Mouse (Mus musculus): ENCODE results near the gene Ddx39.

DNA sequence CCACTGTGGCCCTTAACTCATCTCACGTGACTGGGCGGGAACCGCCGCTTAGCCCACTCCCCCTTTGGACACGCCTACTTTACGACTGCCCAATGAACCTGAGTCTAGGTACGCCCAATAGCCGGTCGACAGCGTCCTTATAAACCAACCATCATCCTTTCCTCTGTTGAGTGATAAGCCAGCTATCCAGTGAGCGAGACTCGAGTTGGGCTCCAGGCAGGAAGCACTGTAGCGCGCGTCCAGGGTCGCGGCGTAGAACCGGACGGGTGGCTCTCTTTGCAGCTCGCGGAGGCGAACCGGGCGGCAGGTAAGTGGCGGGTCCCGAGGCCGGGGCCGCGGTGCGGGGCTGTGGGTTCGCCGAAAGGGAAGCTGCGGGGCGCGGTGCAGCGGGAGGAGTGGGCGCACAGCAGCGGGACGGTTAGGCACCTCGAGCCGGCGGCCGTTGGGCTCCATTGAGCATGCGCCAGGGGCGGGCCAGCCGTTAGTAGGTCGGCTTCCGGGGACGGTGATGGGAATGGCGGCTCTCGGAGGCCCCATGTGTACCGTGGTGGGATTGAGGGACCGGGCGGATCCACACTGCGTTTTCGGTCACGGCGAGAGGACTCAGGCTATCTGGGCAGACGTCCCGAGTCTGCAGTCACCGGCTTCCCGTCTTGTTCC, at the start of gene Ddx39:
- TF ChIP-seq CTCF (IDR thresholded peaks at IDR 0.05 in 2 of 3, conservative IDR thresholded peaks at IDR 0.05 in 1 of 3; ENCODE audit: control insufficient read depth in 1 of 3, insufficient read depth in 1 of 3, low read depth in 2 of 3, low read length in 3 of 3, poor library complexity in 1 of 3, severe bottlenecking in 1 of 3) (no peak), KAT2A (conservative IDR thresholded peaks at IDR 0.05; ENCODE audit: low read depth, low read length) (no peak), POLR2A (IDR thresholded peaks at IDR 0.05; ENCODE audit: control insufficient read depth in 1 of 2, insufficient read depth in 1 of 2, low read depth in 1 of 2, low read length in 2 of 2, poor library complexity in 1 of 2) (peak; percentile 88 to 98), GABPA (IDR thresholded peaks at IDR 0.05; ENCODE audit: low read depth, low read length) (no peak), GATA1 (IDR thresholded peaks at IDR 0.05; ENCODE audit: low read depth, low read length) (peak; percentile 23; the same call in 1 of the 2 replicates), NRF1 (IDR thresholded peaks at IDR 0.05; ENCODE audit: insufficient read depth, low read depth, low read length, poor library complexity, severe bottlenecking) (peak; percentile 88), EP300 (IDR thresholded peaks at IDR 0.05; ENCODE audit: low read depth in 1 of 2, low read length in 2 of 2) (peak in 1 of 2 experiments; percentile 34; a peak in 2 of 4 replicates), UBTF (IDR thresholded peaks at IDR 0.05; ENCODE audit: borderline replicate concordance, insufficient read depth, low read depth, low read length) (no peak), CHD1 (IDR thresholded peaks at IDR 0.05; ENCODE audit: low read depth, low read length) (no peak), CHD2 (IDR thresholded peaks at IDR 0.05; ENCODE audit: low read length) (peak; percentile 82), TCF12 (IDR thresholded peaks at IDR 0.05; ENCODE audit: low read depth, low read length) (peak; percentile 10; the same call in 1 of the 2 replicates), MYC (IDR thresholded peaks at IDR 0.05; ENCODE audit: low read depth, low read length) (peak; percentile 70; the same call in 1 of the 2 replicates), MAX (IDR thresholded peaks at IDR 0.05; ENCODE audit: low read length) (peak; percentile 81; the same call in 1 of the 2 replicates)
